Mouse (Mus musculus) forebrain, embryonic 13.5 days (tissue): ENCODE measurements around the gene Ercc2. TPM values are rescaled to one million over a fixed set of nuclear protein-coding genes. Genes with fewer than 3 reads are reported as not detected.

Experiments used
- ATAC-seq: fragments of 200-750 bp; cut with Nextera tagmentation; 2 replicates; pipeline ENCODE4 v1.8.0; 2017
- H3K27ac ChIP-seq: fragments of 300-500 bp; sonication (generic); 2 replicates; pipeline ENCODE4 v1.5.1; 2015; ENCODE audit warnings: inconsistent platforms, mild to moderate bottlenecking, moderate library complexity
- H3K27me3 ChIP-seq: fragments of 300-500 bp; sonication (generic); 2 replicates; pipeline ENCODE4 v1.6.1; 2015; ENCODE audit warnings: mild to moderate bottlenecking, inconsistent platforms
- H3K36me3 ChIP-seq: fragments of 300-500 bp; sonication (generic); 2 replicates; pipeline ENCODE4 v1.6.1; 2015; ENCODE audit warnings: mild to moderate bottlenecking, inconsistent platforms; ENCODE audit not compliant: poor library complexity, severe bottlenecking
- H3K4me1 ChIP-seq: fragments of 300-500 bp; sonication (generic); 2 replicates; pipeline ENCODE4 v1.6.1; 2015; ENCODE audit warnings: inconsistent platforms
- H3K4me2 ChIP-seq: fragments of 300-500 bp; sonication (generic); 2 replicates; pipeline ENCODE4 v1.6.1; 2015; ENCODE audit warnings: inconsistent platforms, mild to moderate bottlenecking, moderate library complexity
- H3K4me3 ChIP-seq: fragments of 300-500 bp; sonication (generic); 2 replicates; pipeline ENCODE4 v1.5.1; 2015; ENCODE audit warnings: mild to moderate bottlenecking, inconsistent platforms
- H3K9ac ChIP-seq: fragments of 300-500 bp; sonication (generic); 2 replicates; pipeline ENCODE4 v1.6.1; 2015; ENCODE audit warnings: mild to moderate bottlenecking, inconsistent platforms
- H3K9me3 ChIP-seq: fragments of 300-500 bp; sonication (generic); replicated peaks from 2 replicates; pipeline ENCODE4 v1.6.1; 2016; ENCODE audit warnings: inconsistent platforms
- WGBS: fragments of 180-500 bp; shearing (Covaris S2); methylation state at CpG from one replicate; pipeline ENCODE4 v1.1.7; 2015; 5-methylcytosine and 5-hydroxymethylcytosine counted together
- microRNA counts: library from miRNA; unstranded; fragments of <30 nt; microRNA quantifications from one replicate; lab custom pipeline; 2016
- microRNA-seq: library from miRNA; unstranded; fragments of <30 nt; microRNA quantifications from one replicate; pipeline ENCODE4, GENCODE M21; 2016
- polyA plus RNA-seq: library from polyadenylated mRNA; unstranded; fragments of >200 nt; fragmentation: Nextera tagmentation; extraction: Ambion mirVana; gene quantifications from 2 replicates; pipeline ENCODE4 v1.2.1, GENCODE M21; 2015

Ercc2 gene
- polyA plus RNA-seq, 1 experiment from 2014 or later: 20.4 TPM

- no peak overlapping the region for H3K4me3 ChIP-seq
- 97% methylated on average over 2 of the region's 2 CpGs for WGBS
Measured at GRCm38 (mm10) chr7:19436276-19436675, 54.5 kb downstream of the Ercc2 start.

GRCm38 (mm10) chr7:19437048-19437447 lies 55.2 kb downstream of the Ercc2 start:
- Histone ChIP-seq H3K9me3 (no peaks in the 10 kb centered on the region), H3K27ac (no peak overlapping the region), H3K36me3 (peaks cover 87% of the 10 kb centered on the region), H3K4me2 (no peak overlapping the region), H3K4me3 (no peak overlapping the region), H3K9ac (no peak overlapping the region), H3K27me3 (no peaks in the 10 kb centered on the region), H3K4me1 (no peaks in the 10 kb centered on the region)
- ATAC-seq: no peak
- WGBS: 78% methylated on average over 6 of the region's 9 CpGs

More at GRCm38 (mm10) chr7:19436276-19436675, 54.5 kb downstream of the Ercc2 start:
- Histone ChIP-seq H3K27me3 (no peaks in the 10 kb centered on the region), H3K4me2 (no peak overlapping the region), H3K9me3 (no peaks in the 10 kb centered on the region), H3K36me3 (peaks cover 88% of the 10 kb centered on the region), H3K9ac (no peak overlapping the region), H3K27ac (no peak overlapping the region), H3K4me1 (no peaks in the 10 kb centered on the region)
- no peak for ATAC-seq

- Histone ChIP-seq H3K9me3 (no peaks in the 10 kb centered on the region), H3K9ac (no peak overlapping the region), H3K4me1 (no peaks in the 10 kb centered on the region), H3K27me3 (no peaks in the 10 kb centered on the region), H3K4me3 (no peak overlapping the region), H3K36me3 (peaks cover 77% of the 10 kb centered on the region), H3K27ac (no peak overlapping the region), H3K4me2 (no peak overlapping the region)
- ATAC-seq: no peak
- 87% methylated on average over 9 of the region's 9 CpGs for WGBS
Measured at GRCm38 (mm10) chr7:19441448-19442091, 59.8 kb downstream of the Ercc2 start.

GRCm38 (mm10) chr7:19443344-19443743 lies 61.5 kb downstream of the Ercc2 start:
- H3K36me3 ChIP-seq: peaks cover 78% of the 10 kb centered on the region
- H3K4me2 ChIP-seq: no peak overlapping the region
- no peak overlapping the region for H3K9ac ChIP-seq
- 36% methylated on average over 3 of the region's 3 CpGs for WGBS
- no peaks in the 10 kb centered on the region for H3K9me3 ChIP-seq
- ATAC-seq: peak; percentile 49
- H3K4me1 ChIP-seq: no peaks in the 10 kb centered on the region
- no peak overlapping the region for H3K27ac ChIP-seq
- no peaks in the 10 kb centered on the region for H3K27me3 ChIP-seq
- no peak overlapping the region for H3K4me3 ChIP-seq

GRCm38 (mm10) chr7:19444801-19445200 lies 63.0 kb downstream of the Ercc2 start:
- no peak overlapping the region for H3K4me2 ChIP-seq
- H3K9ac ChIP-seq: no peak overlapping the region
- no peak overlapping the region for H3K4me3 ChIP-seq
- H3K27ac ChIP-seq: no peak overlapping the region
- no peak for ATAC-seq
- no peaks in the 10 kb centered on the region for H3K9me3 ChIP-seq
- H3K36me3 ChIP-seq: peaks cover 88% of the 10 kb centered on the region
- H3K27me3 ChIP-seq: no peaks in the 10 kb centered on the region
- 89% methylated on average over 12 of the region's 12 CpGs for WGBS
- no peaks in the 10 kb centered on the region for H3K4me1 ChIP-seq

MicroRNAs encoded within 50 kb of the gene (microRNA counts, 519-probe panel; counts per million panel counts)
- 177 counts per million, percentile 53 among the panel's probes with 10 or more counts for microRNA mmu-miR-343 (lab: Ali Mortazavi, UCI)

Small RNA genes lying within 50 kb of the gene (microRNA-seq; reads per million reads assigned to microRNA genes)
- gene Mir343: not detected

Other genes with a start within 250 kb of the Ercc2 start
- 16.5 and 17.7 TPM in 2 replicates for gene Qpctl, start 232.7 kb upstream of the Ercc2 start, polyA plus RNA-seq
- 159 and 164 TPM in 2 replicates for gene Snrpd2, start 232.3 kb upstream of the Ercc2 start, polyA plus RNA-seq
- 5.2 and 6.6 TPM in 2 replicates for gene Gipr, start 215.9 kb upstream of the Ercc2 start, polyA plus RNA-seq
- gene Eml2, start 205.6 kb upstream of the Ercc2 start, polyA plus RNA-seq: 6.4 and 7.0 TPM in 2 replicates
- gene Gpr4, start 169.5 kb upstream of the Ercc2 start, polyA plus RNA-seq: 1.2 and 1.3 TPM in 2 replicates
- 42.1 and 47.5 TPM in 2 replicates for gene Opa3, start 153.7 kb upstream of the Ercc2 start, polyA plus RNA-seq
- gene Vasp, start 110.2 kb upstream of the Ercc2 start, polyA plus RNA-seq: 31.0 and 32.7 TPM in 2 replicates
- gene Ppm1n, start 101.9 kb upstream of the Ercc2 start, polyA plus RNA-seq: 0.18 and 0.80 TPM in 2 replicates
- gene Rtn2, start 99.4 kb upstream of the Ercc2 start, polyA plus RNA-seq: 87.9 and 92.4 TPM in 2 replicates
- 0.06 TPM in 1 of 2 replicates, not detected in the other for gene Fosb, start 72.0 kb upstream of the Ercc2 start, polyA plus RNA-seq
- gene Ercc1, start 37.2 kb upstream of the Ercc2 start, polyA plus RNA-seq: 88.0 and 96.4 TPM in 2 replicates
- 21.4 and 23.2 TPM in 2 replicates for gene Cd3eap, start 22.5 kb upstream of the Ercc2 start, polyA plus RNA-seq
- gene Ppp1r13l, start 22.3 kb upstream of the Ercc2 start, polyA plus RNA-seq: 3.6 and 4.1 TPM in 2 replicates
- gene Klc3, start 22.1 kb downstream of the Ercc2 start, polyA plus RNA-seq: 1.5 and 2.6 TPM in 2 replicates
- not detected in 2 replicates for gene Ckm, start 22.8 kb downstream of the Ercc2 start, polyA plus RNA-seq
- 11.7 and 12.2 TPM in 2 replicates for gene Mark4, start 76.8 kb downstream of the Ercc2 start, polyA plus RNA-seq
- 0.13 and 0.29 TPM in 2 replicates for gene Exoc3l2, start 81.3 kb downstream of the Ercc2 start, polyA plus RNA-seq
- gene Bloc1s3, start 126.4 kb downstream of the Ercc2 start, polyA plus RNA-seq: 3.3 and 3.4 TPM in 2 replicates
- 39.3 and 40.6 TPM in 2 replicates for gene Trappc6a, start 126.4 kb downstream of the Ercc2 start, polyA plus RNA-seq
- 0.15 and 0.21 TPM in 2 replicates for gene Nkpd1, start 135.8 kb downstream of the Ercc2 start, polyA plus RNA-seq
- gene Ppp1r37, start 181.1 kb downstream of the Ercc2 start, polyA plus RNA-seq: 22.4 and 23.6 TPM in 2 replicates
- 0.23 and 0.35 TPM in 2 replicates for gene Zfp296, start 195.3 kb downstream of the Ercc2 start, polyA plus RNA-seq
- gene Gemin7, start 195.6 kb downstream of the Ercc2 start, polyA plus RNA-seq: 130 TPM in 2 replicates
- 54.0 and 55.7 TPM in 2 replicates for gene Clasrp, start 222.5 kb downstream of the Ercc2 start, polyA plus RNA-seq
- gene Relb, start 247.4 kb downstream of the Ercc2 start, polyA plus RNA-seq: 1.5 and 2.6 TPM in 2 replicates